Mouse (Mus musculus) MN1 (cell line): Measurements from ENCODE around the gene Ipcef1.
A peak's percentile ranks its signal among the peaks of the same experiment; 100 is the strongest.
"Not testable (repeated sequence)": the region's sequence is repeated elsewhere in the genome, so short reads cannot be mapped to it uniquely, and the experiment has no call there.

Source experiments
- DNase-seq: peaks from one replicate; pipeline ENCODE4 v3.0.0-alpha.2; 2016; ENCODE audit warnings: low spot score

Ipcef1 gene

DNA sequence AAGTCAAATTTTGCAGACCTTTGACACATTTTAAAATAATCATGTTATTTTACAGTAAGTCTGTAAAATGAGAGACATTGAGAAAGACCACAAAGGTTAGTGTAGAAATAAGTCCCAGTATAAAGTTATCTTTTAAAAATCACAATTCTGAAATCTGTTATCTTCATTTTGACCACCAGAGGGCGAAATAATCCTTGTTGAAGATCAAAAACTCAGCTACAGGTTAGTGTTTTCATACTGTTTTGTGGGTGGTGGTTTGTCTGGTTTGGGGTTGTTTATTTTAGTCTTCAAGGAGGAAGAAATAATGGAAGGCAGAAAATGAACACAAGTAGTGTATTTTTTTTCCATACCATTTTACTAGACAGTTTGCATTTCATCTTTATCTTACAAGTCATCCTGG is 166.8 kb downstream of the Ipcef1 start:
- peak; percentile 30 for DNase-seq

DNA sequence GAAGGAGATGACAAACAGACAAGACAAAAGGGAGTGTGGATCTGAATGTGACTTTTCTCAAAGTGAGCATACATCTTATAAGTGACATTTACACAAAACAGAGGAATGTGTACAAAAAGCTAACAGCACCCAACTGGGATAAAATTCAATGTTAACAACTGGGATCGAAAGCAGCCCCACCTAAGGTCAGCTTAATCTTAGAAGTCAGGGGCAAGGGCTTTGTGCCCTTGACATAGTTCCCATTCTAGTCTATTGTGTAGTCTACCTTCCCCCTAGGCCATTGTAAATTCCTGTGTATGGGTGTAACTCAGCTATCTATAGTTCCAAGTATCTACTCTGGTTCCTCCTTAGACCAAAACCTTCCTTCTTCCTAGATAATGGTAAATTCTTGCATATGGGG is 170.2 kb downstream of the Ipcef1 start:
- DNase-seq: not testable (repeated sequence)

DNA sequence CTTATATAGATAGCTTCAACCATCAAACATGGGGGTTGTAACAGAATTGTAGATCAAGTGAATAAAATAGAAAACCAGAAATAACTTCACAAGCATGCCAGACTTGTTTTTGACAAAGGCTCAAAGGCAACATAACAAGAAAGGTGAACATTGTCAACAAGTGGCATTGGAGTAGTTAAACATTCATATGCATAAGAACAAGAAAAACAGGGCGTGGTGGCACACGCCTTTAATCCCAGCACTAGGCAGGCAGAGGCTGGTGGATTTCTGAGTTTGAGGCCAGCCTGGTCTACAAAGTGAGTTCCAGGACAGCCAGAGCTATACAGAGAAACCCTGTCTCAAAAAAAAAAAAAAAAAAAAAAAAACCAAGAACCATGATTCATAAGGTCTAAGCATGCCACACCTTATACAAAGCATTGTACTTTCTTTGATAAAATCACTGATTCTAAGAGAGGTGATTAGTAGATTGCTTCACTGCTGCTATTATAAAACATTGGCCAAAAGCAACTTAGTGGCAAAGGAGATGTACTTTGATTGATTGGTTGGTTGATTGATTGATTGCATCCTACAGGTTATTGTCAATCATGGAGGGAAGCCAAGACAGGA is 173.9 kb downstream of the Ipcef1 start:
- no peak for DNase-seq

DNA sequence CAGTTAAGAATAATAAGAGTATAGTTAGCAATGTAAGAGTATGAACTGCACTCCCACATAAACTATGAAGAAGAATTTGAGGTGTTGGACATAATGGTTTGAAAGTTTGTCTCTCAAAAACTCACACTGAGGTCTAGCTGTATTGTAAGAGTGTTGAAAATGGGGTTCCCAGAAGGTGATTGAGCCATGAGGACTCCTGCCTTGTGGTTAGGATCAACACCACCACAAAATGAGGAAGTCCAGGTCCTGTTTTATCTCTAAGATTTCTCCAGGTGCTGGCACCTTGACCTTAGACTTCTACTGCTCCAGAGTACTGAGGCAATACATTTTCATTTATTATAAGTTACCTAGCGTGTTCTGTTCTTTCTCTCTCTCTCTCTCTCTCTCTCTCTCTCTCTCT is 178.4 kb downstream of the Ipcef1 start:
- DNase-seq: no peak

DNA sequence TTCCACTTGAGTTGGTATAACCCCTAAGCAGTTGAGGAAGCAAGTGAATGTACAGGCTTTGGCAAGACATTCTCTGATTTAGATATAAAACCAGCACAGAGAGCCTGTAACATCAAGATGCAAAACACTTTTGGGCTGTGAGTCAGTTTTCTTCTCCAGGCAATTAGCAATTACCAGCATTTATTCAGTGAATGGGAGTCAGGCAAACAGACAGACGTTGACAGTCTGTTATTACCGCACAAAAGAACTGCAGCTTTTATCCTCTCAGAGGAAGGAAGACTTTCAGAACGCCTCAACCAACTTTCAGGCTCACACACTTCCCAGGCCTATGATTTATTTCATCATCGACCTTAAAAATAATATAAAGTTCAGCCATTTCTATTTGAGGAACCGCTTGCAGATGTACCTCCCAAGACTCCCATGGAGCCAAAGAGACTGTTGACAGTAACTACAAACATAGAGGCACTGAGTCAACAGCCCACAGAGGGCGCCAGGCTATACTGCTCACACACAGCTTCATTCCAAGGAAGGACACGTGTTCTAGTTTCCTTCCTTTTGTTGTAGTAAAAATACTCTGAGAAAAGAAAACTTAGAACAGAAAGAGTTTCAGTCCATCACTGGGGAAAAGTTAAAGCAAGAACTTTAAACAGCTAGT is 180.7 kb downstream of the Ipcef1 start:
- DNase-seq: no peak

DNA sequence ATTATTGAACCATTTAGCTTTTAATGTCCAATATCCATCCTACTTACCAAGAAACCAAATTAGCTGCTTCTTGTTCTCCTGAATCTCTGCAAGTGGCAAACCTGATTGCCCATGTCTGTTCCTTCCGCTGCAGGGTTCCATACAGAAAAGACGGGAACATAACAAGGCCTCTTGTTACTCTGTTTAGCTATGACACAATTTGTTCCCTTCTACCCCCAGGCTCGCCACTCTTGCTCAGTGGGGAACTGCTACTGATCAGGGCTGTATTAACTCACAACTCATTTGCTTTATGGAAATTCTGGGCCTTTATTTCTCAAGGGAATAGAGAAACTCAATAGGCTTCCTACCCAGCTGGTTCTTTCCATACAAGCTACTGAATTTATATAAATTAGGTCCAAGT is 196.5 kb downstream of the Ipcef1 start:
- DNase-seq: no peak

DNA sequence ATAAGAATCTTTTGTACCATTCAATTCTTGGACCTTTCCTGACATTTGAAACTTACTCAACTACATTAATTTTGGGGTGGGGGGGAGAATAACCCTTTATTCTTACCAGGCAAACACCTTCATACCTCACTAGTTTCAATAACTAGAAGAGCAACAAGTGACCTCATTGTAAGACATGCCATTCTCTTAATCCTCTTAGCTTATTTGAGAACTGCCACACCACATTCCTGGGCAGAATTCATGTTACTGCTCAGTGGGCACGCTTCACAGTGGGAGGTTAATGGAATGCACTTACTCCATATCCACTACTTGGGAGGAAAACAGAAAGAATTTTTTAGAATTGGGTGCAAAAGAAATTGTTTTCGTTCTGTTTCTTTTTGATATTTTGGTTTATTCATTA is 203.4 kb downstream of the Ipcef1 start:
- no peak for DNase-seq

DNA sequence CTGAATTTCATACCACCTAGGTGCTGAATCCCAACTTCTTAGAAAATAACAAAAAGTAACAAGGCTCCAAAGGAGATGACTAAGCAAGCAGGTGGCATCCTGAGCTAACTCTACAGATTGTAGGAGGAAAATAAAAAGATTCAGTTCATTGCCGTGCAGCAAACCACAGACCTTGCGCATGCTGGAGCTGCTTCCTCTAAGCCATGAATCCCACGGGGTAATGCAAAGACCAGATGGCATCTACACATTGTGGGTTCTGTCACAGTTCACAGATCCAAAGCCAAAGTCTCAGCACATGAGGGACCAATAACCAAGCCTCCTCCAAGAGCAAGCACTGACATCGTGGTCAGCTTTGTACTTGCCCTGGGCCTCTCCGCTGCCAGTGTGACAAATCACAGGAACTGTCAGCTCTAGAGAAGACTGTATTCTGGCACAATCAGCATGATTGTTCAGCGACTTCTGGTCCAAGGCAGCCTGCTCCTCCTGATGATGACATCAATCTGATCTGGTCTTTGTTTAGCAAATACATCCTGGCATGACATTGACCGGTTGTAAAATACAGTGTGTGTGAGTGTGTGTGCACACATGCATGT is 204.0 kb downstream of the Ipcef1 start:
- no peak for DNase-seq

DNA sequence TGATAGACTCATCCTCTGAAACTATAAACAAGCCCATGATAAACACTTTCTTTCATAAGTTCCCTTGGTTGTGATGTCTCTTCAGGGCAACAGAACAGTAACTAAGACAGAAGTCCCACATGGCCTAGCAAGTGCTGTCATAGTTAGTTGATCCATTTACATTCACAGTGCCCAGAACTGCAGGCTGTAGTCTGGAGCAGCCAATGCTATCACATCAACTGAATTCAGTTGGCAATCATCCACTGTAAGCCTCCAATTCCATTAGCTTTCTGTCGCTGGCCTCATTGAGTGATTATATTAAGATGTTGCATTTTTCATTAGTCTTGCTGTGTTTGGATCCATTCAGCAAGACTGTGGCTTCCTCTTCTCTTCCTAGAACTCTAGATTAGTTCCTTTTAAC is 206.0 kb downstream of the Ipcef1 start:
- no peak for DNase-seq

DNA sequence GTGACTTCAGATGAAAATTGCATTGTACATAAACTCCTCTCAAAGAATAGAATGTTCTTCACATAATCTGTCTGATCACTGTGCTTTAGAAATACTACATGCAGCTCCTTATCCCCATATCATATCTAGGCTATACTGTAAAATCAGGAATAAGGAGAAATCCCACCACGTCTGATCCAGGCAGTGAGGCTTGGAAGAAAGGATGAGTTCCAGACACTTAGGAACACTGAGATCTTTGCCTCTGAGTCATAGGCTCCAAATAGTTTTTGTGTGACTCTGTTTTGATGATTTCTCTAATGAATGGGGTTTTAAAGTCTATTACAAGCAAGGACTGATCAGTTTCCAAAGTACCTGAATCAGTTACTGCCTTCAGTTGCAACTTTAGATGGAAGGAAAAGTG is 210.1 kb downstream of the Ipcef1 start:
- no peak for DNase-seq
